Mouse (Mus musculus) T-helper 2 cell (primary cell): ENCODE measurements around the gene Plin5.

Source experiments
- in situ Hi-C: fragments of 300-600 bp; cut with MboI, MseI; formaldehyde crosslinking; loops from one replicate; pipeline ENCODE4 v1.15.1; 2025; ENCODE audit warnings: high pct_unique_total_duplicates

Gene Plin5

GRCm38 (mm10) chr17:56117251-56117710, at the start of gene Plin5:
TSS of gene Plin5 (minus strand) at chr17:56117596.
- in situ Hi-C loops, result no loop called here

- in situ Hi-C loops, result no loop called here
Observed at GRCm38 (mm10) chr17:56165671-56166070, 48.3 kb upstream of the Plin5 start.

DNA sequence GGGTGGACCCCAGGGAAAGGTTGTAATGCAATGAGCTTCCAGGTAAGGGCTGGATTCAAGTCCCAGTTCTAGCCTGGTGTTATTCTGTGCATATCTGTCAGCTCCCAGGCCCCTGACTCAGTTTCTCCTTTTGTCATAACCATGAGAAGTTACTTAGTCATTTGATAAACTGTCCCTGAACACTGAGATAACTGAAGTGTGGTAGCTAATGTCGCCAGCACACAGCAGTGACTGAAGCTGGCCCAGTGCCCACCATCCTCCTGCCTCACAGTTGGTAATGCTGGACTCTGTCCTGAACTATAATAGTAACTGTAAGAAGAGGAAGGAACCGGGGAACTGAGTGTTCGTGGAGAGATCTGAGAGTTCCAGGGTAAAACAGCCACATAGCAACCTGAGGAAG, 47.1 kb upstream of the Plin5 start:
- in situ Hi-C loops, result no loop called here

GRCm38 (mm10) chr17:56163523-56164102, 46.2 kb upstream of the Plin5 start:
- in situ Hi-C loops, result no loop called here

- in situ Hi-C loops, result no loop called here
Observed at GRCm38 (mm10) chr17:56162231-56162774, 44.9 kb upstream of the Plin5 start, which contains the start of gene Tnfaip8l1. TSS of gene Tnfaip8l1 (plus strand) at chr17:56162477.

DNA sequence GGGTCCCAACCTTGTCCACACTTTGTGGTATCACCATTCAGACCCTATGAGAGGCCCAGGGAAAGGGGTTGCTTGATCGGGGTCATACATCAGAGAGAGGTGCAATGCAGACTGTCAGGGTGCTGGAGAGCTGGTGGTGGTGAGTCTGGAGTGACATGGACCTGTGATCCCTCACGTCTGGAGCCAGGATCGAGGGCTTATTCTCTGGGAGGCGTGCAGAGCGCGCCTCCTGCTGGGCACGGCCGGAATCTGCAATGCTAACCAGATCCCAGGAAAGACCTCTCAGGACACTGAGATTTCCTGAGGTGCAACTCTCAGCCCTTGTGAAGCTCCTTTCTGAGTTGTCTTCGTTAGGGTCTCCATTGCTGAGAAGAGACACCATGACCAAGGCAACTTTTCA, 42.3 kb upstream of the Plin5 start:
- in situ Hi-C loops, result no loop called here

DNA sequence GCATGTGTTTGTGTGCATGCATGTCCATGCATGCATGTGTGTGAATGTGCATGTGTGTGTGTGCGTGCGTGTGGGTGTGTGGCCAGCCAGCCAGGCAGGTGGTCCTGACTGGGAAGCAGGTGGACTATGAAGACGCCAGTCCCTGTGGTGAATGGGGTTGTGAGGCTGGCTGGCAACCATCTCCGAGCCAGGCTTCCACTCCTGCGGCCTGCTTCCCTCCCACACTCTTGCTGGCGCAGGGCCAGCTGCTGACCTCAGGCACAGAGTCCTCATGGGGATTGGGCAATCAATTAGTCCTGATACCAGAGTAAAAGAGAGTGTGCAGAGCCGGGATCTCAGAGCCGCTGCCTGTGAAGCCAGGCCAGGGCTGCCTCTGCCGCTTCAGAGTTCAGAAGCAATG, 36.2 kb upstream of the Plin5 start:
- in situ Hi-C loops, result no loop called here

DNA sequence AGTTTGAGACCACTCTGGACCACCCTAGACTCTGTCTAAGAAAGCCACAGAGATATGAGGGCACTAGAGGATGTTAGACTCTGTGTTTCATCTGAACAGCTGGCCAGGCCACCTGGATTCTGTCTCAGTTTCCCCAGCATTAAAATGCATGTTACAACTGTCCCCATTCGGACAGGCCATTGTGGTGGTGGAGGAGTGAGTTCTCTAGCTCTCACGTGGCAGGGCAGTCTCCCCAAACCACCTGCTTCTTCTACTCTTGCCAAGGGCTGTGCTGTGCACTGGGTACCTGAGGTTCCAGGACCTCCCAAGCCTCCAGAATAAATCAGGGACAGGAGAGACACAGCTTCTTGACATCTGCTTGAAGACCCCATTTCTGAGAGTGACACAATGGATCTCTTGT, 32.5 kb upstream of the Plin5 start:
- in situ Hi-C loops, result no loop called here

GRCm38 (mm10) chr17:56148790-56149618, 31.6 kb upstream of the Plin5 start:
- in situ Hi-C loops, result no loop called here

GRCm38 (mm10) chr17:56148280-56148679, 30.9 kb upstream of the Plin5 start:
- in situ Hi-C loops, result no loop called here

DNA sequence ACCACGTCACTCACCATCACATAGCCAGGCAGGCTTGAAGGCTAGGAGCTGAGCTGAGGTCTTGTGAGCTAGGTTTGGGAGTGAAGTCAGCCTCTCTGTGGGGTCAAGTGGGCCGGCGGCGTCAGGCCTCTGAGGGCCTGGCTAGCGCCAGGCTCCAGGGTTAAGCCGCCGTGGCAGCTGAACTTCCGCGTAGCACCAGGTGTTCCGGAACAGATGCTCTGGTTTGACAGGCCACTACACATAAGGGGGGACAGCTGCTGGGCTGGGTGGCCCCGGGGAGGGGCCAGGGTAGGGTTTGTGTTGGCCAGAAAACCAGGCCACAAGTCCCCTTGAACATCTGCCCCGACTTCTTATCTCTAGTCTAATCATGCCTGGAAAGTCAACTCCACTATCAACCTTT, 30.0 kb upstream of the Plin5 start:
- in situ Hi-C loops, result no loop called here

DNA sequence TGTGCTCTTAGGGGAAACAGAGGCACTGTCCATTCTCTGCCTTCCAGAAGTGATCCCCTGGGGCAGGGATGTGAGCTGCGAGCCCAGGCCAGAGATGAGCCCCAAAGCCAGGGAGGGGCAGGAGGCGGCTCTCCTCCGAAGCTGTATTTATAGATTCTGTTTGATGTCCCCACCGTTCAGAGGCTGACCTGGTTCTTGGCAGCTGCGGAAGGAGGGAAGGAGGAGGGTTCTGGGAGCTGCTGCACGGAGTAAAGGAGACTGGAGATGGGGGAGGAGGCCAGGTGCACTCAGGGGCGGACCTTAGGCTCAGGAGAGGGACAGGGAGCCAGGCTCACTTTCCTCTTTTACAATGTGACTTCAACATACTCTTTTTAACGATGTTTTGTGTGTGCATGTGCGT, 28.7 kb upstream of the Plin5 start:
- in situ Hi-C loops, result no loop called here

DNA sequence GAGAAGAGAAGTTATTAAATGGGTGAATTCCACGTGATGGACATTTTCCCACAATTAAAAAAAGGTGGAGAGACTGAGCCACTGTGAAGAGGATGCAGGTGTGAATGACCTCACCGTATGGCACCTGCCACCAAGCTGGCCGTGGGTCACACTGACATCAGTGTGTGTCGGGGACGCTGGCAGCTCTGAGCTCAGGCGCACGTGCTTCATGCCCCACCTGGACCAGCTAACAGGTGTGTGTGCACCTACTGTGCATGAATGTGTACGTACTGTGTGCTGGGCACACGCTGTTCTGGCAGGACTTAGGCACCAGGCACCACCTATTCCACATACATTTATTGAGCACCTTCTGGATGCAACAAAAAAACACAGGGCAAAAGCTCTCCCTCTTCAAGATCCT, 27.1 kb upstream of the Plin5 start:
- in situ Hi-C loops, result no loop called here

DNA sequence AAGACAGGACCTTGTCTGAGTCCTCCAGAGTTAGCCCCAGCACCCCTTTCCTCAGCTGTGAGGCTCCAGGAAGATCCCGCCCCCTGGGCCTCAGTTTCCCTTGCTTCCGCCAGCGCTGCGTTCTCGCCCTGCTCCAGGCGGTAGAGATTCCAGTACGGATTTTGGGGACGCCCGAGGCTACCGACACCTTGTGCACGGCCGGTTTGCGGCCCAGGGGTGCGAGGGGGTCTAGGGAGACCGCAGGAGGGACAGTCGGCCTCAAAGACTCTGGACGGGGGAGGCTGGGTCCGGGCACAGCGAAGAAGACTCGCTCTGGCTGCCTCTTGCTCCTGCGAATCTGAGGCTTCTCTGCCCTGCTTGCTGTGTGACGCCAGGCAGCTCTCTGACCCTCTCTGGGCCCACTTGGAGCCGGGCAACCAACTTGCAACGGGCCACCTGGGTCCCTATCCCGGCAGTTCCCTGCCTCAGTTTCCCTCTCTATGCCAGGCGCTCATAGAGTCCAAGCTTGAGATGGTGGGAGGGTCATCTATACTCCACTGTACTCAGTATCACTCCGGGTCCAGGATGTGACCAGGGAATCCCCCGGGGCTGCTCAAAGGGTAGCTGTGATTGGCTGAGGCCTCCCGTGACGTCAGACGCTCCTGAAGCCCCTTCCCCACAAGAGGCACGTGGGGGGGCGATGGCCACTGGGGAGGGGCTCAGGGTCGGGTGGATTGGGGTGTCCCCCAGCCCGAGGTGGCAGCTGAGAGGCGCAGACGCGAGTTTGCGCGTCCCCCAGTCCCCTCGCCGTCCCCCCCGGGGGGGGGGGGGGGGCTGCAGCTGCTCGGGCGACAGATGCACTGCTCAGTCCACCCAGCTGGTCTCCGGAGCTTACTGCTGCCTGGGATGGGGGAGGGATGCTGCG, 24.6 kb upstream of the Plin5 start:
- in situ Hi-C loops, result no loop called here

DNA sequence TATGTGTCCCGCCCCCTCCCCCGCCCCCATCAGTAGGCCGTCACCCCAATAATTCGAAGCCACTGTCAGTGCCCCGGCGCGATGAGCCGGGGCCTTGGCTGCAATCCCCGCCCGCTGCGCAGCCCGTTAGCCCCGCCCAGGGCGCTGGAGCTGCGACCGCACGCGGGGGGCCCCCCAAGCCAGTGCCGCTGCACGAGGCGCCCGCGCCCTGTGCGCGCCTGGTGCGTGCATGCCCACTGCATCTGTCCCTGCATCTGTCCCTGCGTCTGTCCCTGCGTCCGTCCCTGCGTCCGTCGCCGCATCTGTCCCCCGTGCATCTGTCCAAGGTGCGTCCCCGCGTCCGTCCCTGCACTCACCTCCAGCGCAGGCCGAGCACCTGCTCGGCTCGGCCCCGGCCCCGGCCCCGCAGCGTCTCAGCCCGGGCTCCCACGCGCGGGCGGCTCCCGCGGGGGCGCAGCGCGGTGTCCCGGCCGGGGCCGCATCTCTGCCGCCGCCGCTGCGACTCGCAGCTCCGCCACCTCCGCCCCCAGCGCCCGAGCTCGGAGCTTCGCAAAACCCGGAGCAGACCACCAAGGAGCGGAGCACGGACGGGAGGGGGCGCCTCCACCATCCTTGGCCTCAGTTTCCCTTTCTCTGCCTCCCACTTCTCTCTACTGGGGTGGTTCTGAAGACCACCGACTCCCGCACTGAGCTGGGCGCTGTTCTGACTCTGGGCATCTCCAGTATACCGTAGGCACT, 22.6 kb upstream of the Plin5 start, which contains the start of gene Sema6b:
Gene Sema6b (minus strand): TSS at position 486 of the 738 bp plus-strand sequence.
- in situ Hi-C loops, result no loop called here

DNA sequence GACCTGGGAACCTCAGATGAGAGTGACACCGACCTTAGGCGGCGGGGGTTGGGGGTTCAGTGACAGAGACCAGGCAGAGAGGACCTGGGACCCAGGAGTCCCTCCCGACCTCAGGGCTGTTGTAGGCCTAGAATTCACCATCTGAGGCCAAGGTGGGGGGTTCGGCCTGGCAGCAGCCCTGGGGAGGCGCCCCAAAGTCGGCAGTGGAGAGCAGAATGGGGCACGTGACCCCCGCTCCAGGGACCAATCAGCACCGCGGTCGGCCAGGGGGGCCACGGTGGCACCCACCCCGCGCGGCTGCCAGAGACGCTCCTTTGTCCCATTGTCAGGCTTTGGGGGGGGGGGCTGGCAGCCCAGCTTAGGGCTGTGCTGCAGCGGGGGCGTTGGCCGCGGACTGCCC, 22.0 kb upstream of the Plin5 start:
- in situ Hi-C loops, result no loop called here

DNA sequence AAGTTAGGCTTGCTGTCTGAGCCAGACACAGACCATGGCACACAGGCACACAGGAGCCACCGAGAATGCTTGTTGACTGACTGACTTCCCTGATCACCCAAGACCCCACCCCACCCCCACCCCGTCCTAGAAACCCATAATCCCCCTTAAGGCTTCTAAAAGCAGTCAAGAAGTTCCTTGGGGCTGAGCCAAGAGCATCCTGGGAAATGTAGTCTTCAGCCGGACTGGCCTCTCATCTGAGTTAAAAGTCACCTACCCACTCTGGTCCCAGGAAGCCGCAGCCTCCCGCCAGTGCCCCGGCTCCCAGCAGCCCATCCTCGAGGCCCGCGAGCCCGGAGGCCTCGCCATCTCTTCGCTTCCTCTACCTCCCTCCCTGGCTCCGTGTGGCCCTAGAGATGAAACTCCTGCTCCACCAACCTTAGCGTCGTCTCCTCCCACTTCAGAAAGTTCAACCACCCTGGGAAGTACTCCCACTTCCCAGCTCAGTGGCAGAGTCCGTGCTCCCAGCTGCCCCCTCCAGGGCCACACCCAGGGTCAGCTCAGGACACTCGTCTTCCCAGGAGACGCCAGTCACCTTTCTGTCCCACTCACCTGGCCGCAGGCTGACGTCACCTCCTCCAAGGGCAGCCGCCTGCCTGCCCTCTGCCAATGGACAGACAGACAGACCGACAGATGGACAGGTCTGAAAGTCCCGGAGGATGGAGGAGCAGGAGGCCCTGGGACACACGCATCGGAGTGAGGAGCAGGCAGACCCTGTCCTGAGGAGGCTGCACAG, 20.6 kb upstream of the Plin5 start:
- in situ Hi-C loops, result no loop called here

DNA sequence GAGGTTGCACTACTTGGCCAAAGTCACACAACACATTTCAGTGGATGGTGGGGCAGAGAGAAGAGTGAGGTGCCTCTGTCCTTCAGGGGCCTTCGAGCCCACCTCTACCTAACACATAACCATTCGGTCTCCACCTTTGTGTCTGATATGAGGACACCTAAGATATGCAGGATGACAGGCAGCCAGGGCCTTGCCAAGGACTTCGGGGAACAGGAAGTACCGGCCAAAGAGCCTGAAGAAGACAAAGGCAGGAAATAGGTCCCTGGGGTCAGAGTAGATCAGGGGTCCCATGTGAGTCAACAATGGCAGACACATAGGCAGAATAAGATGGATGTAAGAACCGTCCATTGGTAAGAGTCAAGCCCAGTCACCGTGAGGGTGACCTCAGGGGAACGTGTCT, 19.2 kb upstream of the Plin5 start:
- in situ Hi-C loops, result no loop called here

- in situ Hi-C loops, result loop anchor here (5.0 kb wide), 1 partner anchor 123 kb away; the partner anchor contains the start of gene Fem1a
Observed at GRCm38 (mm10) chr17:56134463-56134971, 17.1 kb upstream of the Plin5 start.
